Mouse (Mus musculus) heart, postnatal 0 days (tissue): ENCODE measurements around the gene Hirip3.

Experiments
- CTCF ChIP-seq: IDR thresholded peaks from 2 replicates; pipeline ENCODE4 v1.5.1; 2016; ENCODE audit warnings: antibody characterized with exemption, control low read depth, low read depth
- EP300 ChIP-seq: IDR thresholded peaks from 2 replicates; pipeline ENCODE4 v1.6.1; 2016; ENCODE audit warnings: antibody characterized with exemption, low read depth

GRCm38 (mm10) chr7:126870520-126870891, 8.7 kb downstream of the Hirip3 start:
- TF ChIP-seq CTCF (no peak), EP300 (no peak)
